Mouse (Mus musculus): Measurements from ENCODE around the gene Krt17. TPM values are rescaled to one million over a fixed set of nuclear protein-coding genes. Genes with fewer than 3 reads are reported as not detected.
A peak's percentile ranks its signal among the peaks of the same experiment; 100 is the strongest.

Gene Krt17
- polyA plus RNA-seq, 1 experiment = not detected

GRCm38 (mm10) chr11:100298274-100299036 is 37.6 kb upstream of the Krt17 start:
- H3K79me2 ChIP-seq (ENCODE audit: control insufficient read depth, insufficient read depth) = no peaks in the 10 kb centered on the region
- no peaks in the 10 kb centered on the region for H3K36me3 ChIP-seq (ENCODE audit: control insufficient read depth, insufficient read depth)
- H3K4me3 ChIP-seq = no peak overlapping the region
- no peak overlapping the region for H3ac ChIP-seq (ENCODE audit: control insufficient read depth, insufficient read length)
- H3K27me3 ChIP-seq (ENCODE audit: control insufficient read depth, insufficient read depth, insufficient read length) = no peaks in the 10 kb centered on the region
- no peak for TF ChIP-seq MYOG (IDR thresholded peaks at IDR 0.05; ENCODE audit: control insufficient read depth in 1 of 3, insufficient read depth in 1 of 3, insufficient read length in 2 of 3, low read depth in 2 of 3)
- no peak overlapping the region for H3K4me2 ChIP-seq (ENCODE audit: low read depth)

- Histone ChIP-seq H3K79me2 (ENCODE audit: control insufficient read depth, insufficient read depth) (no peaks in the 10 kb centered on the region), H3K4me3 (no peak overlapping the region), H3K36me3 (ENCODE audit: control insufficient read depth, insufficient read depth) (no peaks in the 10 kb centered on the region), H3K4me2 (ENCODE audit: low read depth) (no peak overlapping the region), H3K27me3 (ENCODE audit: control insufficient read depth, insufficient read depth, insufficient read length) (no peaks in the 10 kb centered on the region), H3ac (ENCODE audit: control insufficient read depth, insufficient read length) (no peak overlapping the region)
- peak in 2 of 3 experiments; percentile 29 to 59 for TF ChIP-seq MYOG (IDR thresholded peaks at IDR 0.05; ENCODE audit: control insufficient read depth in 1 of 3, insufficient read depth in 1 of 3, insufficient read length in 2 of 3, low read depth in 2 of 3)
- no peak for TF ChIP-seq POLR2A (IDR thresholded peaks at IDR 0.05; ENCODE audit: insufficient read length, low read depth)
- TF ChIP-seq MYOD1 (IDR thresholded peaks at IDR 0.05; ENCODE audit: control insufficient read depth in 1 of 3, insufficient read length in 2 of 3, low read depth in 2 of 3) = peak in 2 of 3 experiments; percentile 20 to 54
Observed at GRCm38 (mm10) chr11:100297801-100298200, 37.0 kb upstream of the Krt17 start.

- Histone ChIP-seq H3K79me2 (ENCODE audit: control insufficient read depth, insufficient read depth) (no peaks in the 10 kb centered on the region), H3K4me2 (ENCODE audit: low read depth) (no peak overlapping the region), H3K27me3 (ENCODE audit: control insufficient read depth, insufficient read depth, insufficient read length) (no peaks in the 10 kb centered on the region), H3K4me3 (no peak overlapping the region), H3ac (ENCODE audit: control insufficient read depth, insufficient read length) (no peak overlapping the region), H3K36me3 (ENCODE audit: control insufficient read depth, insufficient read depth) (no peaks in the 10 kb centered on the region)
- TF ChIP-seq REST (IDR thresholded peaks at IDR 0.05; ENCODE audit: insufficient read depth, insufficient read length) = no peak
- TF ChIP-seq MAX (IDR thresholded peaks at IDR 0.05; ENCODE audit: low read depth) = no peak
- no peak for TF ChIP-seq MYOD1 (IDR thresholded peaks at IDR 0.05; ENCODE audit: control insufficient read depth in 1 of 3, insufficient read length in 2 of 3, low read depth in 2 of 3)
- TF ChIP-seq TCF12 (IDR thresholded peaks at IDR 0.05; ENCODE audit: insufficient read depth, poor library complexity, severe bottlenecking) = no peak
- no peak for TF ChIP-seq CEBPB (IDR thresholded peaks at IDR 0.05; ENCODE audit: insufficient read depth, poor library complexity, severe bottlenecking)
- TF ChIP-seq E2F4 (IDR thresholded peaks at IDR 0.05; ENCODE audit: insufficient read depth) = no peak
- no peak for TF ChIP-seq TCF3 (IDR thresholded peaks at IDR 0.05; ENCODE audit: insufficient read length, low read depth)
- no peak for TF ChIP-seq SRF (IDR thresholded peaks at IDR 0.05; ENCODE audit: control insufficient read depth, insufficient read length, low read depth)
- no peak for TF ChIP-seq MYOG (IDR thresholded peaks at IDR 0.05; ENCODE audit: control insufficient read depth in 1 of 3, insufficient read depth in 1 of 3, insufficient read length in 2 of 3, low read depth in 2 of 3)
- TF ChIP-seq POLR2AphosphoS2 (IDR thresholded peaks at IDR 0.05; ENCODE audit: insufficient read length, low read depth) = no peak
- no peak for TF ChIP-seq USF1 (IDR thresholded peaks at IDR 0.05; ENCODE audit: low read depth)
- TF ChIP-seq POLR2A (IDR thresholded peaks at IDR 0.05; ENCODE audit: insufficient read length, low read depth) = no peak
Observed at GRCm38 (mm10) chr11:100295308-100295707, 34.5 kb upstream of the Krt17 start.

- H3K4me3 ChIP-seq = no peak overlapping the region
- no peaks in the 10 kb centered on the region for H3K36me3 ChIP-seq (ENCODE audit: control insufficient read depth, insufficient read depth)
- H3ac ChIP-seq (ENCODE audit: control insufficient read depth, insufficient read length) = no peak overlapping the region
- no peaks in the 10 kb centered on the region for H3K27me3 ChIP-seq (ENCODE audit: control insufficient read depth, insufficient read depth, insufficient read length)
- TF ChIP-seq POLR2A (IDR thresholded peaks at IDR 0.05; ENCODE audit: insufficient read length, low read depth) = no peak
- TF ChIP-seq REST (IDR thresholded peaks at IDR 0.05; ENCODE audit: insufficient read depth, insufficient read length) = no peak
- TF ChIP-seq USF1 (IDR thresholded peaks at IDR 0.05; ENCODE audit: low read depth) = no peak
- TF ChIP-seq CEBPB (IDR thresholded peaks at IDR 0.05; ENCODE audit: insufficient read depth, poor library complexity, severe bottlenecking) = no peak
- TF ChIP-seq E2F4 (IDR thresholded peaks at IDR 0.05; ENCODE audit: insufficient read depth) = no peak
- TF ChIP-seq TCF3 (IDR thresholded peaks at IDR 0.05; ENCODE audit: insufficient read length, low read depth) = no peak
- no peak for TF ChIP-seq MYOG (IDR thresholded peaks at IDR 0.05; ENCODE audit: control insufficient read depth in 1 of 3, insufficient read depth in 1 of 3, insufficient read length in 2 of 3, low read depth in 2 of 3)
- TF ChIP-seq POLR2AphosphoS2 (IDR thresholded peaks at IDR 0.05; ENCODE audit: insufficient read length, low read depth) = no peak
- no peak for TF ChIP-seq MAX (IDR thresholded peaks at IDR 0.05; ENCODE audit: low read depth)
- H3K79me2 ChIP-seq (ENCODE audit: control insufficient read depth, insufficient read depth) = no peaks in the 10 kb centered on the region
- no peak overlapping the region for H3K4me2 ChIP-seq (ENCODE audit: low read depth)
Observed at GRCm38 (mm10) chr11:100292884-100293283, 32.1 kb upstream of the Krt17 start.

- Histone ChIP-seq H3ac (ENCODE audit: control insufficient read depth, insufficient read length) (no peak overlapping the region), H3K4me2 (ENCODE audit: low read depth) (peak overlapping the region; percentile 53), H3K79me2 (ENCODE audit: control insufficient read depth, insufficient read depth) (no peaks in the 10 kb centered on the region), H3K4me3 (no peak overlapping the region), H3K36me3 (ENCODE audit: control insufficient read depth, insufficient read depth) (no peaks in the 10 kb centered on the region), H3K27me3 (ENCODE audit: control insufficient read depth, insufficient read depth, insufficient read length) (no peaks in the 10 kb centered on the region)
- no peak for TF ChIP-seq USF1 (IDR thresholded peaks at IDR 0.05; ENCODE audit: low read depth)
- TF ChIP-seq MAX (IDR thresholded peaks at IDR 0.05; ENCODE audit: low read depth) = no peak
- no peak for TF ChIP-seq MYOD1 (IDR thresholded peaks at IDR 0.05; ENCODE audit: control insufficient read depth in 1 of 3, insufficient read length in 2 of 3, low read depth in 2 of 3)
- TF ChIP-seq E2F4 (IDR thresholded peaks at IDR 0.05; ENCODE audit: insufficient read depth) = no peak
- peak; percentile 23 for TF ChIP-seq POLR2A (IDR thresholded peaks at IDR 0.05; ENCODE audit: insufficient read length, low read depth)
- TF ChIP-seq MYOG (IDR thresholded peaks at IDR 0.05; ENCODE audit: control insufficient read depth in 1 of 3, insufficient read depth in 1 of 3, insufficient read length in 2 of 3, low read depth in 2 of 3) = no peak
- TF ChIP-seq CEBPB (IDR thresholded peaks at IDR 0.05; ENCODE audit: insufficient read depth, poor library complexity, severe bottlenecking) = no peak
Observed at GRCm38 (mm10) chr11:100290235-100290634, 29.4 kb upstream of the Krt17 start.

Data from myocyte (in vitro differentiated cells).